Mouse (Mus musculus): Measurements from ENCODE around the gene Il11ra1.

DNA sequence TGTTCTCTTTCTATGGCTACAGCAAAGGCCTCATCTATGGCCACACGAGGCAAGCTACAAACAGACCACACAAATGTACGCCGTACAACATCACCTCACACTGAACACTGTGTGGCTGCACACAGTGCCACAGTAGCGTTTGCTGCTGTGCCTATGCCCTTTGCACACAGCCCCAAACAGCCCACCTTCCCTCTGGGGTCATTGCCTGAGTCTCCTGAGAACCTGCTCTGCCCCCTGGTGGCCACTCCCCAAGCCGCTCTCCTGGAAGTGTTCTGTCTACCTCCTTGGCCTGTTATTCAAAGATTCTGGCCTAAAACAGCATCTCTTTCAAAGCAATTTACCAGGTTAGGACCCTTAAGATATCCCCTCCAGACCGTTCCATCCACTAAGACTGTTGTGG, 46.5 kb upstream of the Il11ra1 start:
- TF ChIP-seq POLR2A (IDR thresholded peaks at IDR 0.05; ENCODE audit: low read depth, low read length) (no peak), CTCF (IDR thresholded peaks at IDR 0.05; ENCODE audit: extremely low read depth, insufficient read length, insufficient replicate concordance, low read depth, low read length) (peak; percentile 62; the same call in 1 of the 2 replicates)
